Mouse (Mus musculus) limb, embryonic 14.5 days (tissue): ENCODE results near the gene Ssbp3. TPM values are rescaled to one million over a fixed set of nuclear protein-coding genes. Genes with fewer than 3 reads are reported as not detected.

Experiments
- ATAC-seq: fragments of 200-750 bp; cut with Nextera tagmentation; 2 replicates; pipeline ENCODE4 v1.8.0; 2017; ENCODE audit warnings: low read depth, moderate number of reproducible peaks, moderate TSS enrichment; ENCODE audit not compliant: low FRiP score
- DNase-seq: peaks from one replicate; pipeline ENCODE4 v3.0.0-alpha.2; 2015; ENCODE audit warnings: low spot score
- H3K27ac ChIP-seq: fragments of 300-500 bp; sonication (generic); replicated peaks from 2 replicates; pipeline ENCODE4 v1.5.1; 2014; ENCODE audit warnings: low read depth, mild to moderate bottlenecking, low read length, moderate library complexity, mixed read lengths
- H3K27me3 ChIP-seq: fragments of 300-500 bp; sonication (generic); 2 replicates; pipeline ENCODE4 v1.6.1; 2014; ENCODE audit warnings: low read length, mixed read lengths; ENCODE audit not compliant: control insufficient read depth, insufficient read depth
- H3K36me3 ChIP-seq: fragments of 300-500 bp; sonication (generic); 2 replicates; pipeline ENCODE4 v1.6.1; 2014; ENCODE audit warnings: mild to moderate bottlenecking, low read length, moderate library complexity, mixed read lengths; ENCODE audit not compliant: control insufficient read depth, insufficient read depth
- H3K4me1 ChIP-seq: fragments of 300-500 bp; sonication (generic); 2 replicates; pipeline ENCODE4 v1.6.1; 2014; ENCODE audit warnings: antibody characterized with exemption, low read length, mixed read lengths; ENCODE audit not compliant: control insufficient read depth, insufficient read depth
- H3K4me2 ChIP-seq: fragments of 300-500 bp; sonication (generic); replicated peaks from 2 replicates; pipeline ENCODE4 v1.6.1; 2014; ENCODE audit warnings: low read depth, mild to moderate bottlenecking, low read length, moderate library complexity; ENCODE audit not compliant: severe bottlenecking
- H3K4me3 ChIP-seq: fragments of 300-500 bp; sonication (generic); replicated peaks from 2 replicates; pipeline ENCODE4 v1.5.1; 2014; ENCODE audit warnings: low read length
- H3K9ac ChIP-seq: fragments of 300-500 bp; sonication (generic); 2 replicates; pipeline ENCODE4 v1.6.1; 2014; ENCODE audit warnings: mild to moderate bottlenecking, low read depth, low read length, moderate library complexity; ENCODE audit not compliant: severe bottlenecking
- H3K9me3 ChIP-seq: fragments of 300-500 bp; sonication (generic); 2 replicates; pipeline ENCODE4 v1.6.1; 2016; ENCODE audit warnings: low read length; ENCODE audit not compliant: control insufficient read depth
- POLR2A ChIP-seq: fragments of 200-500 bp; IDR thresholded peaks from 2 replicates; pipeline ENCODE4 v1.8.0; 2012; ENCODE audit warnings: inconsistent platforms, mild to moderate bottlenecking, moderate library complexity, borderline replicate concordance; ENCODE audit not compliant: insufficient read depth, insufficient read length; ENCODE audit errors: extremely low read depth
- WGBS: fragments of 180-500 bp; shearing (Covaris S2); extraction: QIAGEN DNeasy Blood & Tissue Kit; methylation state at CpG from one replicate; pipeline ENCODE4 v1.1.7; 2014; 5-methylcytosine and 5-hydroxymethylcytosine counted together
- polyA plus RNA-seq, 2 experiments: library from polyadenylated mRNA; depleted of rRNA in 1 of 2; stranded (reverse) in 1 of 2; unstranded in 1 of 2; fragments of >200 nt; fragmentation: Nextera tagmentation in 1 of 2; extraction: Ambion mirVana in 1 of 2; gene quantifications; 2 replicates each; pipeline versions ENCODE4 v1.2.1 to v1.2.3; 2012 to 2014

Ssbp3 gene
- polyA plus RNA-seq, 2 experiments = 94.3 to 191 TPM

GRCm38 (mm10) chr4:106943627-106944026 is 33.1 kb downstream of the Ssbp3 start:
- H3K27ac ChIP-seq = no peak overlapping the region
- H3K36me3 ChIP-seq = peaks cover 14% of the 10 kb centered on the region; the same call in 1 of the 2 replicates
- DNase-seq (no peak), ATAC-seq (no peak)
- no peak overlapping the region for H3K4me3 ChIP-seq
- no peaks in the 10 kb centered on the region for H3K27me3 ChIP-seq
- peaks cover 42% of the 10 kb centered on the region for H3K4me1 ChIP-seq
- H3K9me3 ChIP-seq = no peaks in the 10 kb centered on the region
- H3K9ac ChIP-seq = no peak overlapping the region
- WGBS = 86% methylated on average over 2 of the region's 2 CpGs
- TF ChIP-seq POLR2A = no peak
- H3K4me2 ChIP-seq = no peak overlapping the region

- no peak for ATAC-seq
- Histone ChIP-seq H3K27me3 (no peaks in the 10 kb centered on the region), H3K9me3 (no peaks in the 10 kb centered on the region), H3K4me2 (no peak overlapping the region), H3K9ac (no peak overlapping the region), H3K36me3 (peaks cover 14% of the 10 kb centered on the region; the same call in 1 of the 2 replicates), H3K4me1 (peaks cover 35% of the 10 kb centered on the region), H3K4me3 (no peak overlapping the region), H3K27ac (no peak overlapping the region)
- no peak for DNase-seq
- WGBS = 59% methylated on average over 3 of the region's 3 CpGs
- TF ChIP-seq POLR2A = no peak
Observed at GRCm38 (mm10) chr4:106944898-106945297, 34.4 kb downstream of the Ssbp3 start.

- no peaks in the 10 kb centered on the region for H3K9me3 ChIP-seq
- H3K36me3 ChIP-seq = no peaks in the 10 kb centered on the region; the same call in 1 of the 2 replicates
- no peak overlapping the region for H3K4me3 ChIP-seq
- no peak for ATAC-seq
- H3K27me3 ChIP-seq = no peaks in the 10 kb centered on the region
- no peak overlapping the region for H3K4me2 ChIP-seq
- H3K27ac ChIP-seq = no peak overlapping the region
- no peak overlapping the region for H3K9ac ChIP-seq
- DNase-seq = no peak
- TF ChIP-seq POLR2A = no peak
- 61% methylated on average over 3 of the region's 3 CpGs for WGBS
- peaks cover 26% of the 10 kb centered on the region for H3K4me1 ChIP-seq
Observed at GRCm38 (mm10) chr4:106947741-106948140, 37.2 kb downstream of the Ssbp3 start.

GRCm38 (mm10) chr4:106948546-106948945 is 38.0 kb downstream of the Ssbp3 start:
- H3K4me1 ChIP-seq = peaks cover 29% of the 10 kb centered on the region
- ATAC-seq (no peak), DNase-seq (no peak)
- H3K27ac ChIP-seq = no peak overlapping the region
- H3K4me3 ChIP-seq = no peak overlapping the region
- no peaks in the 10 kb centered on the region for H3K9me3 ChIP-seq
- TF ChIP-seq POLR2A = no peak
- H3K36me3 ChIP-seq = peaks cover 3% of the 10 kb centered on the region
- H3K27me3 ChIP-seq = no peaks in the 10 kb centered on the region
- no peak overlapping the region for H3K4me2 ChIP-seq
- H3K9ac ChIP-seq = no peak overlapping the region; the same call in 1 of the 2 replicates
- 63% methylated on average over 7 of the region's 7 CpGs for WGBS

GRCm38 (mm10) chr4:106949200-106949599 is 38.7 kb downstream of the Ssbp3 start:
- no peak for DNase-seq
- Histone ChIP-seq H3K4me1 (peaks cover 33% of the 10 kb centered on the region), H3K27me3 (no peaks in the 10 kb centered on the region), H3K9ac (no peak overlapping the region), H3K4me3 (no peak overlapping the region), H3K36me3 (peaks cover 9% of the 10 kb centered on the region), H3K9me3 (no peaks in the 10 kb centered on the region), H3K4me2 (no peak overlapping the region), H3K27ac (no peak overlapping the region)
- 67% methylated on average over 6 of the region's 6 CpGs for whole genome bisulfite sequencing
- ATAC-seq = no peak
- no peak for TF ChIP-seq POLR2A

GRCm38 (mm10) chr4:106950801-106951200 is 40.3 kb downstream of the Ssbp3 start:
- Histone ChIP-seq H3K9ac (no peak overlapping the region), H3K27ac (no peak overlapping the region), H3K36me3 (peaks cover 18% of the 10 kb centered on the region), H3K4me2 (no peak overlapping the region), H3K27me3 (no peaks in the 10 kb centered on the region), H3K4me3 (no peak overlapping the region), H3K9me3 (no peaks in the 10 kb centered on the region), H3K4me1 (peaks cover 43% of the 10 kb centered on the region)
- 90% methylated on average over 4 of the region's 4 CpGs for WGBS
- no peak for ATAC-seq
- DNase-seq = no peak
- no peak for TF ChIP-seq POLR2A
